ENCODE assay signal across 16 mouse cellular contexts in the genomic region with DNA sequence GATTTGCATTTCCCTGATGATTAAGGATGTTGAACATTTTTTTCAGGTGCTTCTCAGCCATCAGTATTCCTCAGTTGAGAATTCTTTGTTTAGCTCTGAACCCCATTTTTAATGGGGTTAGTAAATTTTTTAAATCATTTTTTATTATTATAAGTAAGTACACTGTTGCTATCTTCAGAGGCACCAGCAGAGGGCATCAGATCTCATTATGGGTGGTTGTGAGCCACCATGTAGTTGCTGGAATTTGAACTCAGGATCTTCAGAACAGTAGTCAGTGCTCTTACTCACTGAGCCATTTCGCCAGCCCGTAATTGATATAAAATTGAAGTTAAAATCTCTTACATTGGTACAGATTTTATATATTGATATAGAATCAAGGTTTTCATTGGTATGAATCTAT. TPM values are rescaled to one million over a fixed set of nuclear protein-coding genes. Genes with fewer than 3 reads are reported as not detected.
DNase-seq lines count a peak whose midpoint lies in the region; ATAC-seq and TF ChIP-seq lines count a peak whose summit lies in the region.
"Not testable (repeated sequence)": the region's sequence is repeated elsewhere in the genome, so short reads cannot be mapped to it uniquely, and the experiment has no call there.
"Had no signal": no experiment of that assay in that cellular context is flagged by ENCODE, and none has a peak within 500 bp of the region (broad histone marks: within the 10 kb centered on the region; RNA-seq: fewer than 3 reads in every experiment).

No protein-coding gene starts in this region.

- not testable (repeated sequence) for TF ChIP-seq EP300 in heart, adult 2 months (IDR thresholded peaks at IDR 0.05; ENCODE audit: insufficient read depth, low read depth, low read length); liver, postnatal 0 days (IDR thresholded peaks at IDR 0.05; ENCODE audit: low read depth)

- not testable (repeated sequence) for H3K4me1 ChIP-seq in heart, adult 2 months (ENCODE audit: control insufficient read depth, insufficient read depth, low read length); liver, postnatal 0 days (ENCODE audit: insufficient read depth)

- not testable (repeated sequence) for H3K27me3 ChIP-seq in heart, adult 2 months (ENCODE audit: control insufficient read depth, insufficient read depth, low read length); liver, postnatal 0 days (ENCODE audit: insufficient read depth, low read length)

- DNase-seq in B cell, adult 2 months = peak; percentile 64 to 68
- DNase-seq in R1 (ENCODE audit: low read depth, low spot score) = peak; percentile 38
- peak; percentile 9 for DNase-seq in brain, embryonic 14.5 days (ENCODE audit: low read depth)
- not testable (repeated sequence) for DNase-seq in heart, adult 2 months
- DNase-seq in kidney, postnatal 10 days = peak; percentile 33
- peak; percentile 20 for DNase-seq in liver, postnatal 0 days
- peak; percentile 70 for DNase-seq in naive thymus-derived CD4-positive, alpha-beta T cell, adult 2 months (ENCODE audit: low read depth)
- peak; percentile 29 for DNase-seq in thymus, postnatal 25 days

- 84% methylated on average over 2 of the region's 2 CpGs for WGBS in heart, adult 2 months
- WGBS in liver, postnatal 0 days (ENCODE audit: insufficient replicate concordance) = 76% methylated on average over 2 of the region's 2 CpGs

- H3K36me3 ChIP-seq in heart, adult 2 months (ENCODE audit: control insufficient read depth, insufficient read depth, low read length); liver, postnatal 0 days (replicated peaks; ENCODE audit: insufficient read depth, low read length): not testable (repeated sequence)

- not testable (repeated sequence) for TF ChIP-seq POLR2A in brain, embryonic 14.5 days (IDR thresholded peaks at IDR 0.05; ENCODE audit: borderline replicate concordance, extremely low read depth, insufficient read depth, insufficient read length, poor library complexity, severe bottlenecking); heart, adult 2 months (IDR thresholded peaks at IDR 0.05; ENCODE audit: insufficient read depth, low read depth, low read length)

- H3K27ac ChIP-seq in heart, adult 2 months; liver, postnatal 0 days (ENCODE audit: low read depth): not testable (repeated sequence)

- H3K9ac ChIP-seq in heart, adult 2 months (ENCODE audit: low read depth, low read length); liver, postnatal 0 days (replicated peaks): not testable (repeated sequence)

- not testable (repeated sequence) for H3K79me2 ChIP-seq in heart, adult 2 months (replicated peaks; ENCODE audit: control insufficient read depth, insufficient read depth, low read length)

- not testable (repeated sequence) for H3K9me3 ChIP-seq in liver, postnatal 0 days (ENCODE audit: low read length)

- intact Hi-C loops in heart, adult 2 months (cut with DNase I) = loop anchor here (2.0 kb wide), 1 partner anchor 235 kb away; no protein-coding TSS in a partner anchor

- H3K4me3 ChIP-seq in heart, adult 2 months; liver, postnatal 0 days (ENCODE audit: low read depth, low read length): not testable (repeated sequence)

- TF ChIP-seq CTCF in brain, embryonic 14.5 days (IDR thresholded peaks at IDR 0.05; ENCODE audit: borderline replicate concordance, extremely low read depth, insufficient read depth, insufficient read length) = not testable (repeated sequence)
- TF ChIP-seq CTCF in heart, adult 2 months (IDR thresholded peaks at IDR 0.05) = peak; percentile 76
- peak; percentile 58 for TF ChIP-seq CTCF in liver, postnatal 0 days (IDR thresholded peaks at IDR 0.05; ENCODE audit: low read depth)

- not testable (repeated sequence) for ATAC-seq in liver, postnatal 0 days

- H3K4me2 ChIP-seq in liver, postnatal 0 days (ENCODE audit: low read depth, low read length) = not testable (repeated sequence)

RNA-seq across cellular contexts. Expression of gene Smco1, which starts 7.0 kb away (rescaled TPM):
- polyA plus RNA-seq in brain, embryonic 14.5 days (2012; rRNA removed) = 0.05 and 0.11 TPM in 2 replicates
- total RNA-seq in heart, adult 2 months (2021) = 10 to 100 TPM; 25.2 to 29.6 TPM
- 10.9 and 23.4 TPM in 2 replicates for polyA plus RNA-seq in heart, adult 2 months (2012; rRNA removed)
- polyA plus RNA-seq in liver, postnatal 0 days (2015; fragmentation: Nextera tagmentation; extraction: Ambion mirVana) = not detected in 2 replicates
- polyA plus RNA-seq: erythroblast, embryonic 14.5 days; heart, embryonic 12.5 days; intestine, embryonic 15.5 days; limb, embryonic 12.5 days; midbrain, embryonic 12.5 days; neural tube, embryonic 12.5 days; stomach, embryonic 14.5 days; urinary bladder, adult 2 months had no signal

RNA-seq across cellular contexts. Expression of gene Rnf168, which starts 13.0 kb away (rescaled TPM):
- 14.5 and 16.0 TPM in 2 replicates for polyA plus RNA-seq in brain, embryonic 14.5 days (2012; rRNA removed)
- 10 to 100 TPM; 12.2 to 14.0 TPM for total RNA-seq in heart, adult 2 months (2021)
- 4.6 and 9.6 TPM in 2 replicates for polyA plus RNA-seq in heart, adult 2 months (2012; rRNA removed)
- 8.7 and 10.7 TPM in 2 replicates for polyA plus RNA-seq in liver, postnatal 0 days (2015; fragmentation: Nextera tagmentation; extraction: Ambion mirVana)

RNA-seq across cellular contexts. Expression of gene Wdr53, which starts 17.2 kb away (rescaled TPM):
- 9.9 and 12.3 TPM in 2 replicates for polyA plus RNA-seq in brain, embryonic 14.5 days (2012; rRNA removed)
- 1 to 10 TPM; 7.6 TPM for total RNA-seq in heart, adult 2 months (2021)
- polyA plus RNA-seq in heart, adult 2 months (2012; rRNA removed) = 3.3 and 8.1 TPM in 2 replicates
- 10.7 and 10.8 TPM in 2 replicates for polyA plus RNA-seq in liver, postnatal 0 days (2015; fragmentation: Nextera tagmentation; extraction: Ambion mirVana)

RNA-seq across cellular contexts. Expression of gene Fbxo45, which starts 17.3 kb away (rescaled TPM):
- polyA plus RNA-seq in brain, embryonic 14.5 days (2012; rRNA removed) = 22.1 and 27.0 TPM in 2 replicates
- 10 to 100 TPM; 10.8 to 13.5 TPM for total RNA-seq in heart, adult 2 months (2021)
- polyA plus RNA-seq in heart, adult 2 months (2012; rRNA removed) = 3.3 and 6.2 TPM in 2 replicates
- 3.1 and 3.4 TPM in 2 replicates for polyA plus RNA-seq in liver, postnatal 0 days (2015; fragmentation: Nextera tagmentation; extraction: Ambion mirVana)

Comparison
In these comparisons a context has a peak if more than half of its experiments do, and no peak if none do; other contexts are left out.
1. RNA of gene Smco1, which starts 7.0 kb away (polyA plus RNA-seq): 10.9 to 23.4 TPM in heart, adult 2 months; 0.05 to 0.11 TPM in brain, embryonic 14.5 days and not detected in liver, postnatal 0 days; every median in the first group is over 10 times any median in the second.